Mouse (Mus musculus) thymus, postnatal 10 days (tissue): ENCODE data around the gene Calr4.

Source experiments
- DNase-seq, 2 experiments: peaks; one replicate each; pipeline ENCODE4 v3.0.0; 2021; ENCODE audit warnings: low spot score in 2 of 2

Calr4 gene

DNA sequence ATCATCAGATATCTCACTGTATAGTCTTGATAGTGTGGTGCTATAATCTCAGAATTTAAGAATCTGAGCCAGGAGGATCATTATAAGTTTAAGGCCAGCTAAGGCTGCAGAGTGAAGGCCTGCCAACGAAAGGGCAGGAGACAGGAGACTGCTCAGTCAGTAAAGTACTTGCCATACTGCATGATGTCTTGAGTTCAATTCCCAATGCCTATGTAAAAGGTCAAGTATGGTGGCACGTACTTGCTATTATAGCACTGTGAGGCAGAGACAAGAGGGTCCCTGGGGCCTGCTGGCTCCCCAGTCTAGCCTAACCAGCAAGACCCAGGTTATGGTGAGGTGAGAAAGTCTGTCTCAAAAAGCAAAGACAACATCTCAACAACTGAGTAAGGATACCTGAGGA, at the start of gene Calr4:
Gene Calr4 (plus strand): TSS at position 301 of the 400 bp plus-strand sequence.
- DNase-seq = no peak

DNA sequence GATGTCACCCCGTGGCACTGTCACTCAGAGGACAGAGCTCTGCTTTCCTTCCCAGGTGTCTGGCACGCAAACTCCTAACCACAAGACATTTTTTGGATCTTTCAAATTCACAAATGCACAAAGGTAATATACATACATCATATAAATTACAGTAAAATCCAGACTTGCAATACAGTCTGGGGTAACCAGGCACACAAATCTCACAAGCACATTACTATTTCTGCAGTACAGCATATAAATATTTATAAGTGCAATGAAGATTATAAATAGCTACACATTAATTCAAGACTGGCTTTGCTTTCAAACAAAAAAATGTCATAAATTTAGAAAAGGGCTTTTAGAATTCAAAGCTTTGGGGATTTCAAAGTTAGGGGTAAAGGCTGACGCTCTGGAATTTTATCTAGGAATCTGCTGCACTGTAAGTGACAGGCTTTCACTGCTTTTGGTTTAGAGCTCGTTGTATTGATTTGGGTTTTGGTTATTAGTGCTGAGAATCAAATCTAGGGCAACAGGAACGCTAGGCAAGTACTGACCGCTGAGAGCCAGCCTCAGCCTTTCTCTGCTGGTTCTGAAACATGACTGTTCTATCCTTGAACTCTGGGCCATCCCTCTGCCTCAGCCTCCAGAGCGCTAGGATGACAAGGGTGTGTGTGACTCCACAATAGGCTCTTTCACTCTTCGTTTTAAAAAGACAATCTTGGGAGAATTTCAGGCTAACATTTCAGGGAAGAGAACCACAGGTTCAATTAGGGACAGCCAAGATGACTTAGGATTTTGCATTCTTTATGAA, 48.5 kb upstream of the Calr4 start:
- DNase-seq = no peak

DNA sequence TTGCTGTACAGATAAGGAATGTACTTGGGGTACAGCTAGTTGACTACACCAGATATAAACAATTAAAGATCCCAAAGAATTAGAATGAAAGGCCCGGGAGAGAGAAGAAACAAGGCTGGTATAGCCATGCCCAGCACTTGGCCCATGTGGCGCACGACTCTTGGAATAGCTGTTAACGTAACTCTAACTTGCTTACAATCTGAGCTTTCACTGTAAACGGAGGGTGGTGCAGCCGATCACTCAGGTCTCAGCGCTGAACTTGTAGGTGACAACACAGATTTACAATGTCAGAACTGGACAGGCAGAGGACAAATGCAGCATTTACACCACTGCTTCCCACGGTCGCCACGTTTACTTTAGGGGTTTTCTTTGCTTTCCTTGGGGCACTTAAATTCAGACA, 42.7 kb upstream of the Calr4 start:
- no peak for DNase-seq

DNA sequence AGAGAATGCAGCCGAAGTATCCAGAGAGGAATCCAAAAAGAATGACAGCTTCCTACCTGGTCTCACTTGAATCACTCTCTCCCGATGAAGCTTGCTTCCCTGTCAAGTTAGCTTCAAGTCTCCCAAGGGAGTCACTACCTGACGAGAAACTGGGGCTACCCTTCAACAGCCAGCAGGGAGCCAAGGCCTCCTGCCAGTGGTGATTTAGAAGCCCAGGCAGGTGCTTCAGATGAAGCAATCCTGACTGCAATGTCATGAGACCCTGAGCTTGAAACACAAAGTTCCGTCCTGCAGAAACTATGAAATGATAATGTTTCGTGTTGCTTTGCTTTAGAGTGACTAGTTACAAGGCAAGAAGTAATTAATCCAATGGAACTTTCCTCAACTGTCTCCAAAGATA, 40.4 kb upstream of the Calr4 start:
- no peak for DNase-seq

DNA sequence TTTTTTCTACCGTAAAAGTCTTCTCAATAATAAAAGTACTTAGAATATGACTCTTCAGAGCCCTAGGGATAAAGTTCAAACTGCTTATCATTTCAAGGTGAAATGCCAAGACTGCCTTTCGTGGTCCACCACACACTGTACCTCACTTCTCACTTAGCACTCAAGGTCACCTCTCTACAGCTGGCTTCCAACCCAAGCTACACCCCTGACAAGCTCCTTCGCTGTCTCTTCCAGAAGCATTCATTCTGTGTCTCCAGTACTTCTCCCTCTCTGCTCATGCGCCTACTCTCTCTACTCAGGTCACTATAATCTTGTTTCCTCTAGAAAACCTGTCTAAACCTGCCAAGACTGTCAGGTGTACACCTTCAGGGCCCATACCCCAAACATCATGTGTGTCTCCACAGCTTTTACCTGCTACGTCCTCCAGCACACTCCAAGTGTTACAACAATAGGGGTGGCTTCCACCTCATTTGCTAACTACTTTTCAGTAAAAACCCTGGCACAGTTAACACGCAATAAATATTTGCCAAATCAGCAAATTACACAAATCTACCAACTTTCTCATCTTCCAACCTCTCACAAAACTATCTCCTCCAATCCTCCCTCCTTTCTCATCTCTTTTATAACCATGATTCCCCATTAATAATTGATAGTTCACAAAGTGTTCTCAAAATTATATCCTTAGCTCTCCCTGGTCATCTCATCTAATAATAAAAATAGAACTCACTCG, 38.2 kb upstream of the Calr4 start:
- no peak for DNase-seq

DNA sequence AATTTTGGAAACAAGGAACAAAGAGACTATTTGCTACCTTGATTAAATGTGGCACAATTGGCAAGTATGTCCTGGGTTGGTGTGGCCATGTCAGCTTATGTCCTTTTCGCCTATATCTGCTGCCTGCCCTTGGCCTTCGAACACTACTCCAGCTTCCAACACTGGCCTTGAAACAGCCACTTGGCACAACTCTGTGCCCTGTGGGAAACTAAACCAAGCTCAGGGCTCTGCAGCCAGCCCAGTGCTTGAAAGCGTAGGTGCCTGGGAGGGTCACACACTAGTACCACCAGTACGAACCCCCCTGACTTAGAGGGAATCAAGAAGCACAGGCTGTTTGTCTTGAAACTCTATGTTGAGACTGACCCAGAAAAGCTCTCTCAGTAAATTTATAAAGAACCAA, 35.2 kb upstream of the Calr4 start:
- no peak for DNase-seq

DNA sequence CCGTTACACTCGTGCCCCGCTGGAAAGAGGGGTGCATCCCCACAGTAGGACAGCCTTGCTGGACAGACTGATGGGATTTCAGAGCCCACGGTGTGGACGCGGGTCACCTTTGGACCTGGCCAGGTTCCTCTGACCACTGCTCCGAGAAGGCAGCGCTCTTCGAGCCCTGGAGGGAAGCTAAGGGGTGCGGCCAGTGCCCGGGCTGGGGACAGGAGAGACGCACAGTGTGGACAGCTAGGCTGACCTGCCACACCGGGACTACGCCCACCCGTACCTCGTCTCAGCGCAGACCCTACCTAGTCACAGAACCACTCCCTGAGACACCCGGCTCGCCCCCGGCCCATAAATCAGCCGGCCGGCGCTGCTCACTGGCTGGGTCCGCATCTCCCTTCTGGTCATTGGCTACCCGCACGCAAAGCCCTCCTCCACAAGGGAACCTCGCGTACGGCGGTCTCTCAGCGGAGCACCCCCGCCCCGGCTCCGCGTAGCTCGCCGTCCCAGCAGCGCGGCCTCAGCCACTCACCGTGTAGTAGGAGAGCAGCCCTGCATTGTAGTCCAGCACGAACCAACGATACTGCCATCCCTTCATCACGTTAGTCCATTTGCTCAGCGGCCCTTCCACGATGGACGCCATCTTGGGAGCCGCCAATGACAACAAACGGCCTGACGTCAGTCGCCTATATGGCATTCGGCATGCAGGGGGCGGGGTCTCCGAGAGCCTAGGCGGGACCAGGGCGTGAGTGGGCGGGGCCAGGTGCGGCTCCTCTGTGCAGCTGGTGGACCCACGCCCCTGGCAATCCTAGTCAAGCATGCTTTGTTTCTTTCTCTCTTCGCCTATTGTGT, 32.5 kb upstream of the Calr4 start, which contains the start of gene Osbpl9:
Gene Osbpl9 (minus strand): TSS at position 691 of the 843 bp plus-strand sequence.
- peak; percentile 99 to 100 for DNase-seq

DNA sequence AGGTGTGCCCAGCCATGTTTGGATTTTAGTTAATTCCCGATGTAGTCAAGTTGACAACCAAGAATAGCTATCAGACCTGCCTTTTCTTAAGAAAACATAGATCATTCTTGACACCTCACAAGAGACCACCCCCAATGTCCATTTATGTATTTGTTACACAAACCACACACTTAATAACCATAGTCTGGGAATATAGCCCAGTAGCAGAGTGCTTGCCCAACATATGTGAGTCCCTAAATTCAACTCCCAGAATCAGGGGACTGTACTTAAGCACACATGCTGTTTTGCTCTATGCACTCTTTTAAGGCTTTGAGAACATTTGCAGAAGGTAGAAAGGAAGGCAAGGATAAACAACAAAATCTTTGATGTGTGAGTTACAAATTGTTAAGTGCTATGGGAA, 30.4 kb upstream of the Calr4 start:
- DNase-seq = no peak

DNA sequence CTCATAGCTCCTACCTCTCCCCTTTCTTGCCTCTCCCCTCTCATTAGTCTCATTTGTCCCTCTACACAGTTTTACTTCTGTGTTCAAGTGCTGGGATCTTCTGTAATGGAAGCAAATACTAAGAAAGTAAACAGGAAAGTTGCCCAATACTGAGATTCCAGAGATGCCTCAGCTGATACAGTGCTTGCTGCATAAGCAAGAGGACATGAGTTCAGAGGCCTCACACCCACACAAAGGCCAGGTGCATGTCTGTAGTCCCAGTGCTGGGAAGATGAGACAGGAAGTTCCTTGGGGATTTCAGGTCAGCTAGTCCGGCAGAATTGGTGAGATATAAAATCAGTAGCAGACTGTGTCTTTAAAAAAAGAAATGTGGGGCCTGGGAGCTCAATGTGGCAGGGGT, 29.9 kb upstream of the Calr4 start:
- no peak for DNase-seq

DNA sequence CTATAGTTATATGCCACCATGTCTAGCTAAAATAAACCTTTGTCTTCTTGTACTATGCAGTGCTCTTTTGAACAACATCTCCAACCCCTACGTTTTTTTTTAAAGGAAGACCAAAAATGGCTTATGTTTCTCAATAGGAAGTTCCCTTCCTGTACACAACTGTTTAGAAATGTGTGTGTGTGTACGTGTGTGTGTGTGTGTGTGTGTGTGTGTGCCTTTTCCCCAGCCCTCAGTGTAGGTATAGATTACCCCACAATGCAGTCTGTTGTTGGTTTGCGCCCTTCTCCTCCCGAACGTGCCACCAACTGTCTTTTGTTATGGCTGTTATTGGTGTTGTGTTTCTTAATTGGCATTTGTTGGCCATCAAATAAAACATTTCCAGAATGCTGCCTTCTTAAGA, 26.8 kb upstream of the Calr4 start:
- no peak for DNase-seq

DNA sequence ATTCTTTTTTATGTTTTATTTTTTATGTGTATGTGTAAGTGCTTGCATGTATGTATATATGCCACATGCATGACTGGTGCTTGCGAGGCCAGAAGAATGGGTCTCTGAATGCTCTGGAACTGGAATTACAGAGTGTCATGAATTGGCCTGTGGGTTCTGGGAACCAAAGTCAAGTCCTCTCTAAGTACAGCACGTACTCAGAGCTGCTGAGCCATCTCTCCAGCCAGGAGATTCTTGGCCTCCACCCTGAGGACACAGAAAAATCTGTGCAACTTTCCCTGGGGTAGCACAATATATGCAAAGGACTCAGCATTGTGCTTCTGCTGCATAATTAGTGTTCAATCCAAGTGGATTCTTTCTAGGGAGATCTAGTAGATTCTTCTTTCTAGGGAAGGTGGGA, 24.0 kb upstream of the Calr4 start:
- DNase-seq = no peak

DNA sequence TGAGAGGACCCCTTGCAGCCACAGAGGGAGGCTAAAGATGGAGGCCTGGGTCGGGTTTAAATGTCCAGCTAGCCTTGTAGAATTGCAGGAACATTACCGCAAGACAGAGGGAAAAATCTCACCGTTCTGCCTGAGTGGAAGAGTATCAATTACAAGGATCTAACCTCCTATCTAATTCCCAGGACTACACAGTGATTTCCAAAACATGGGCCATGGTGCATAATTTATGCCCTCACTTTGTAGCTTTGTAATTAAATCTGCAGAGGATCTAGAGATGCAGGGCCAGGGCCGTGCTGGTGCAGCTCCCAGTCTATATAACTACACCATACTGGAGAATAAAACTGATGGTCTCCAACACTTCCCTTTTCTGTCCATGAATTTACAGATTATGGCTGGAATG, 23.4 kb upstream of the Calr4 start:
- no peak for DNase-seq

DNA sequence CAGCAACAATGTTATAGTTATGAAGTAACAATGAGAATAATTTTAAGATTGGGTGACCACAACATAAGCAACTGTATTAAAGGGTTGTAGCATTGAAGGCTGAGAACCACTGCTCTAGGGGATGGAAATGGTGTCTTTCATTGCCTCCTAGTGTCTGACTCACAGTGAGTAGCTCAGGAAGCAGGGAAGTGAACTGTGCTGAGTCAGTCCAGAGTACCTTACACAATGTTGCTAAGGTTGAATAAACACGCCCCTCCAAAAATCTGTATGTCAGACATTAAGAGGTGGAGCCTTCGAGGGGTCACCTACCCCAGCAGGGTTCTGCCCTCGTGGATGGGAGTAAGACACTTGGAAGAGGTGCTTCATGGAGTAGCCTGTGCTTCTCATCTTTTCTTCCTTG, 20.3 kb upstream of the Calr4 start:
- DNase-seq = no peak

DNA sequence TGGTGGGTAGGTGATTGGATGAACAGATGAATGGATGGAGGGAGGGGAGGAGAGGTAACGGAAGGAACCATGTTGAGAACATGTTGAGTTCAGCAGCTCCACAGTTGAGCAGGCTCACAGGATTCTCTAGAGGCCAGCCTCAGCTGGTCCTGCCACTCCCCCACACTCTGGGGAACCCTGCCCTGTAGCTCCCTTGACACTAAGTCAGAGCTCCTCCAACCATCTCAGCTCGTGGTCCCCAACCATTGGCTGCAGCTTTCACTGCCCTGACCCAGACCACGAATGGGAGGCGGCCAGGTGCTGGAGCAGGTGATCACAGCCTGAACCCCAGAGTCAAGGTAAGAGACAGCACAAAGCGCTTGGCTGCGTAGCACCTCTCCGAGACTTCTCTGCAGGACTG, 16.3 kb upstream of the Calr4 start:
- no peak for DNase-seq

DNA sequence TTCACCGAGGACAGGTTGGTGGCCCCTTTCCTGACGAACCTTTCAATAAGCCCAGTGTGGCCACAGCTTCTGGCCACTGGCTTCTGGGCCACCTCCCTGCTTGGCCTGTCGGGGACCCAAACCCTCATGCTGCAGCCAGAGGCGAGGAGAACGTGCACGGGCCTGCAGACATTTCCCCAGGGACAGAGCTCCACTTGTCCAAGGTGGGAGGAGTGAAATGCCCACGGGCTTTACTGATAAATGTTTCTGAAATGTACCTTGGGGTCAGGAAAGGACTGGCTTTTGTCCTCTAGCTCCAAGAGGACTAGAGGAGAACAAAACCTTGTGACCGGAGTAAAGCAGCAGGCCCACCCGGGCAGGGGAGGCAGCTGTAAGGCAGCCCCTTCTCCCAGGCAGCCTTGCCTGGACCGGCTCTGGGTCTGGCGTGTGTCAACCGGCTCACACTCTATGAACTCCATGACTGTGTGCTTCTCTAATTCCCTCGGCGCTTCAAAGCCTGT, 13.8 kb upstream of the Calr4 start:
- no peak for DNase-seq

DNA sequence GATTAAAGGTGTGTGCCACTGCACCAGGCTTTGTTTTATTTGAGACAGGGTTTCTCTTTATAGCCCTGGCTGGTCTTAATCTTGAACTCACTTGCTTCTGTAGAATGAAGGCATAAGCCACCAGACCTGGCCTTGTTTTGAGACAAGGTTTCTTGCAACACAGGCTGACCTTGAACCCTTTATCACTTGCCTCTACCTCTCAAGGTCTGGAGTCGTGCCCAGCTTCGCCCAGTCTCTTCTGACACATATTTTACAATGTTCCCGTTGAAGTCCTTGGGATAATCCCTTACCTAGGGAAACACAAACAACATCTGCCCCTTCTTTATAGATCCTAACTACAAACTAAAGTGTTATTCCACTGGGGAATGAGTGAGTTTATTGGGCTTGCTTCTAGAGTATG, 12.3 kb upstream of the Calr4 start:
- DNase-seq = no peak

DNA sequence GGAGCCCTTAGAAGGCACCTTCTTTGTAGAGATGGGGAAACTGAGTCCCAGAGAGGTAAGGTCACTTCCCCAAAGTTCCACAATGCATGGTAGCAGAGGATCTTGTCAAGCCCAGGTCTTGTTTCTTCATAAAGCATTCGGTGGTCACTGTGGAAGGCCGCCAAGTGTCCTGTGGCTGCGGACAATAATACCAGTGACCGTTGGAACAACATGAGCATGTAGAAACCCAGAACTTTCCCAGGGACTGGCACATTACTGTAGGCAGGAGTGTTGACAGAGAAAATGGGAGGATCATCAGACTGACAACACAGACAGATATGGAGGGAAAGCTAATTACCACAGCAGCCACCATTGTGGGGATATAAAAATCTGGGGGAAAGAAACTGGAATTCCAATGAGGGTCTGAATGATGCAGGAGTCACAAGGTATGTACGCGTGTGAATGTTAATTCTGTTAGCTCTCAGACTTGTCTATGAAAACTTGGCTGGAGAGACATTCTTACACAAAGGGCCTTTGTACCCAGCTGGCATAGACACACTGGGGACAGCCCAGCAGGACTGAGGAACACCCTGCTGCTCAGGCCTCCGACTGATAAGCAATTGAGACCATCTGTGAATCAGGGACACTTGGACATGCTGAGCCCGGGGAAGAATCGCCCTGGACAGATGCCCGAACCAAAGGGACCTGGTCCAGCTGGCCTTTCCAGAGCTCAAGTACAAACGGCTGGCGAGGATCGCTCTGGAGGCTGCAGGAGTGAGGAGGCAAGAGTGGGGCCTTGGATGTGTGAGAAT, 9.3 kb upstream of the Calr4 start:
- DNase-seq = no peak

DNA sequence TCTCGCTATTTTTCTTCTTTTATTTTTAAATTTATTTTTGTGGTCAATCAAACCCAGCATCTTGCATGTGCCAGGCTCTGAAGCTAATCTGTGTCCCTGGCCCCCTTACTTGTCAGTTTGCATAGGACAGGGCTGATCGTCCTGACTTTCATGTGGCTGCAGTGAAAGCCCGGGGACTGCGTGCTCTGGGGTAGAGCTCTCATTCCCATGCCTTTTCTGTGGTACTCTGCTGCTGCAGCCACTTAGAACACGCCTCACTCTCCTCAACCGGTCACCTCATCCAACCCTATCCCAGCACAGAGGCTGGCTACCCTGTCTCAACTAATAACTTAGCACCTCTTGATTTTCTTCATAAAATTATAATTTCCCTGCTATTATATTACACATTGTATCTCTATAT, 8.7 kb upstream of the Calr4 start:
- no peak for DNase-seq

DNA sequence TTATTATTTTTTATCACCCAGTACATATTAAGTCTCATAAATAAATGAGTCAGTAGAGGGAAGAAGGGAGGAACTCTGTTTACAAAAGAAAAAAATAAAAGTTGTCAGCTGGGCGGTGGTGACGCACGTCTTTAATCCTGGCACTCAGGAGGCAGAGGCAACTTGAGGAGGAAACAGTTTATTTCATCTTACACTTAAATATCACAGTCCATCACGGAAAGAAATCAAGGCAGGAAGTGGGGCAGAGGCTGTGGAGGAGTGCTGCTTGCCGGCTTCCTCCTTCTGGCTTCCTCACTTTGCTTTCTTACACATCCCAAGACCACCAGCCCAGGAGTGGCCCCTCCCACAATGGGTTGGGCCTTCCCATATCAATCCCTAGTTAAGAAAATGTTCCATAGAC, 8.2 kb upstream of the Calr4 start:
- DNase-seq = no peak

DNA sequence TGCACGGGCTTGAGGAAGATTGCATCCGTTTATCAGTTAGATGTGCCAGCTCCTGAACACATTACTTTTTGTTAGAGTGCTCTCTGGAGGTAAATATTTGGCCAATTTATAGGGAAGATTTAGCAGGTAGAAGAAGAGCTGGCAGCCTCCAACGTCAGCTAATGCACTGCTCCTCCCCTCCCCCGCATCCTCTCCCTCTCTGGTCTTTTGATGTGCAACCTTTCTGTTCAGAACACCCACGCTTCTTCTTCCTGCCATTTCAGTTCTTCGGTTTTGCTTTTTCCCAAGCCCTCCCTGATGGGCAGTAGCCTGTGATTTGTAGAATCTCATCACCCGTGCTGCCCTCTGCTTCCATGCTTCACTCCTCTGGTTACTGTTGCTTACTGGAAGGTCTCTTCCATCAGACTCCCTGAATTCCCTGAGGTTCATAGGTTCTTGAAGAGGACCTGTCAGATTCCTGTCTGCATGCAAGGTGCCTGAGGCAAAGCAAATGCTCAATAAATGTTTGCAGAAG, 4.5 kb upstream of the Calr4 start:
- peak; percentile 19 to 41 for DNase-seq

DNA sequence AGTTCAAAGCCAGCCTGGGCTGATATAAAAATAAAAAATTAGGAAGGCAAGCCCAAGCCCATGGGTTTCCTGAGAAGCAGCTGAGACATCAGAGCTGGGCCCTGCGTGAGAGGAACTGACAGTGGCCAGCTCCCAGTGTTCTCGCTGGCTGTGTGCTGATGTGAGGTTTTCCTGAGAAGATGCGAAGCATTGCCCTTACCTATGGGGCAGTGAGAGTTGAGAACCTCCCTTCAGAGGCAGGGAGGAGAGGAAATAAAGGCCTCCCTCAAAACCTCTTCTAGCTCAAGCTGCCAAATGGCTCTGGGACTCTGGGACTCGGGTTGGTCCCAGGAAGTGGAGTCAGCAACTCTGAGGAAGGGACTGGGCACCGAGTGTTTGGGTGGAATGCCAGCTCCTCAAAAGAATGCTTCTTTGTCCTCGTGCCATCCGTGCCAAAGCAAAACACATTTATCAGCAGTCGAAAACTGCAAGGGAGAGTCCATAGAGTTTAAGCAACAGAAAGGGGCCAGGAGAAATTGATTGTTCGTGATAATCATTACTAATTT, 593 bp downstream of the Calr4 start:
- no peak for DNase-seq
